Mouse (Mus musculus) myocyte (in vitro differentiated cells): Measurements from ENCODE around the gene Trnau1ap. TPM values are rescaled to one million over a fixed set of nuclear protein-coding genes. Genes with fewer than 3 reads are reported as not detected.

Experiments used
- H3K27me3 ChIP-seq: one replicate; pipeline ENCODE4 v1.6.1; 2011; ENCODE audit not compliant: control insufficient read depth, insufficient read depth, insufficient read length
- H3K36me3 ChIP-seq: one replicate; pipeline ENCODE4 v1.6.1; 2011; ENCODE audit not compliant: control insufficient read depth, insufficient read depth
- H3K4me2 ChIP-seq: one replicate; pipeline ENCODE4 v1.6.1; 2011; ENCODE audit warnings: low read depth, control low read depth
- H3K4me3 ChIP-seq: one replicate; pipeline ENCODE4 v1.5.1; 2011; ENCODE audit warnings: mild to moderate bottlenecking, control low read depth, moderate library complexity
- H3K79me2 ChIP-seq: one replicate; pipeline ENCODE4 v1.6.1; 2011; ENCODE audit not compliant: control insufficient read depth, insufficient read depth
- H3ac ChIP-seq: one replicate; pipeline ENCODE4 v1.6.1; 2011; ENCODE audit not compliant: control insufficient read depth, insufficient read length
- CEBPB ChIP-seq: IDR thresholded peaks from 2 replicates; pipeline ENCODE4 v1.6.1; 2011; ENCODE audit warnings: mild to moderate bottlenecking, moderate library complexity; ENCODE audit not compliant: poor library complexity, insufficient read depth, severe bottlenecking
- E2F4 ChIP-seq: IDR thresholded peaks from one replicate; pipeline ENCODE4 v1.6.1; 2011; ENCODE audit warnings: mild to moderate bottlenecking, control low read depth, moderate library complexity; ENCODE audit not compliant: insufficient read depth
- MAX ChIP-seq: IDR thresholded peaks from one replicate; pipeline ENCODE4 v1.6.1; 2011; ENCODE audit warnings: low read depth, mild to moderate bottlenecking, control low read depth
- MYOD1 ChIP-seq, 3 experiments: IDR thresholded peaks; one replicate each; pipeline ENCODE4 v1.6.1; 2011; ENCODE audit warnings: control low read depth in 2 of 3, low read depth in 2 of 3, mild to moderate bottlenecking in 2 of 3, moderate library complexity in 1 of 3; ENCODE audit not compliant: insufficient read length in 2 of 3, control insufficient read depth in 1 of 3
- MYOG ChIP-seq, 3 experiments: IDR thresholded peaks; one replicate each; pipeline ENCODE4 v1.6.1; 2011; ENCODE audit warnings: control low read depth in 2 of 3, low read depth in 2 of 3, mild to moderate bottlenecking in 2 of 3; ENCODE audit not compliant: insufficient read length in 2 of 3, control insufficient read depth in 1 of 3, insufficient read depth in 1 of 3
- POLR2A ChIP-seq: IDR thresholded peaks from one replicate; pipeline ENCODE4 v1.6.1; 2011; ENCODE audit warnings: low read depth, mild to moderate bottlenecking, control low read depth, moderate library complexity; ENCODE audit not compliant: insufficient read length
- POLR2AphosphoS2 ChIP-seq: IDR thresholded peaks from one replicate; pipeline ENCODE4 v1.6.1; 2011; ENCODE audit warnings: low read depth, control low read depth; ENCODE audit not compliant: insufficient read length
- REST ChIP-seq: IDR thresholded peaks from one replicate; pipeline ENCODE4 v1.6.1; 2011; ENCODE audit warnings: mild to moderate bottlenecking, control low read depth, moderate library complexity; ENCODE audit not compliant: insufficient read depth, insufficient read length
- SRF ChIP-seq: IDR thresholded peaks from one replicate; pipeline ENCODE4 v1.6.1; 2011; ENCODE audit warnings: low read depth; ENCODE audit not compliant: control insufficient read depth, insufficient read length
- TCF12 ChIP-seq: IDR thresholded peaks from one replicate; pipeline ENCODE4 v1.6.1; 2011; ENCODE audit warnings: mild to moderate bottlenecking, control low read depth; ENCODE audit not compliant: poor library complexity, insufficient read depth, severe bottlenecking
- TCF3 ChIP-seq: IDR thresholded peaks from one replicate; pipeline ENCODE4 v1.6.1; 2011; ENCODE audit warnings: low read depth, control low read depth; ENCODE audit not compliant: insufficient read length
- USF1 ChIP-seq: IDR thresholded peaks from one replicate; pipeline ENCODE4 v1.6.1; 2011; ENCODE audit warnings: low read depth, mild to moderate bottlenecking, control low read depth, moderate library complexity
- polyA plus RNA-seq: library from polyadenylated mRNA; unstranded; fragments of >200 nt; fragmentation: generic; extraction: Trizol; gene quantifications from one replicate; pipeline ENCODE4 v1.2.1, GENCODE M21; 2012; ENCODE audit warnings: missing spikeins

Gene Trnau1ap
- polyA plus RNA-seq, 1 experiment: 51.6 TPM

GRCm38 (mm10) chr4:132275949-132276348, 53.4 kb downstream of the Trnau1ap start:
- peaks cover 23% of the 10 kb centered on the region for H3K79me2 ChIP-seq
- peak overlapping the region; percentile 97 for H3K4me3 ChIP-seq
- peaks cover 3% of the 10 kb centered on the region for H3K36me3 ChIP-seq
- TF ChIP-seq MAX (no peak), POLR2AphosphoS2 (no peak)
- H3K4me2 ChIP-seq: no peak overlapping the region
- no peak overlapping the region for H3ac ChIP-seq
- no peaks in the 10 kb centered on the region for H3K27me3 ChIP-seq

GRCm38 (mm10) chr4:132274156-132274862, 55.0 kb downstream of the Trnau1ap start, which contains the start of gene Taf12:
Gene Taf12 (plus strand): TSS chr4:132274375.
- peak within 1 kb of the TSS; percentile 77 for H3ac ChIP-seq
- H3K79me2 ChIP-seq: peaks cover 23% of the 10 kb centered on the region
- H3K27me3 ChIP-seq: no peaks in the 10 kb centered on the region
- no peaks in the 10 kb centered on the region for H3K36me3 ChIP-seq
- peak within 1 kb of the TSS; percentile 97 for H3K4me3 ChIP-seq
- peak within 1 kb of the TSS; percentile 99 for H3K4me2 ChIP-seq
- TF ChIP-seq MYOD1 (IDR thresholded peaks at IDR 0.05; ENCODE audit: control insufficient read depth in 1 of 3, insufficient read length in 2 of 3, low read depth in 2 of 3) (peak in 1 of 3 experiments; percentile 18), MAX (peak; percentile 81), CEBPB (no peak), TCF12 (no peak), MYOG (IDR thresholded peaks at IDR 0.05; ENCODE audit: control insufficient read depth in 1 of 3, insufficient read depth in 1 of 3, insufficient read length in 2 of 3, low read depth in 2 of 3) (peak in 1 of 3 experiments; percentile 35), POLR2A (peak; percentile 98), SRF (no peak), TCF3 (no peak), REST (no peak), POLR2AphosphoS2 (peak; percentile 97), USF1 (peak; percentile 76), E2F4 (peak; percentile 12)

GRCm38 (mm10) chr4:132273166-132273565, 56.2 kb downstream of the Trnau1ap start:
- H3ac ChIP-seq: no peak overlapping the region
- H3K79me2 ChIP-seq: peaks cover 23% of the 10 kb centered on the region
- no peaks in the 10 kb centered on the region for H3K36me3 ChIP-seq
- H3K4me3 ChIP-seq: peak overlapping the region; percentile 97
- peak overlapping the region; percentile 99 for H3K4me2 ChIP-seq
- H3K27me3 ChIP-seq: no peaks in the 10 kb centered on the region
- TF ChIP-seq REST (no peak), MAX (no peak), TCF3 (no peak), MYOD1 (IDR thresholded peaks at IDR 0.05; ENCODE audit: control insufficient read depth in 1 of 3, insufficient read length in 2 of 3, low read depth in 2 of 3) (no peak), POLR2A (no peak), MYOG (IDR thresholded peaks at IDR 0.05; ENCODE audit: control insufficient read depth in 1 of 3, insufficient read depth in 1 of 3, insufficient read length in 2 of 3, low read depth in 2 of 3) (no peak), POLR2AphosphoS2 (no peak), SRF (no peak), E2F4 (no peak), USF1 (no peak), CEBPB (no peak), TCF12 (no peak)

GRCm38 (mm10) chr4:132269740-132270560, 59.4 kb downstream of the Trnau1ap start:
- TF ChIP-seq MYOD1 (IDR thresholded peaks at IDR 0.05; ENCODE audit: control insufficient read depth in 1 of 3, insufficient read length in 2 of 3, low read depth in 2 of 3) (peak in 2 of 3 experiments; percentile 87 to 89), TCF3 (peak; percentile 12), MAX (no peak), USF1 (no peak), MYOG (IDR thresholded peaks at IDR 0.05; ENCODE audit: control insufficient read depth in 1 of 3, insufficient read depth in 1 of 3, insufficient read length in 2 of 3, low read depth in 2 of 3) (peak; percentile 62 to 91 (median 86)), SRF (no peak), TCF12 (peak; percentile 12), REST (no peak), POLR2A (peak; percentile 85), E2F4 (no peak), CEBPB (peak; percentile 89), POLR2AphosphoS2 (peak; percentile 95)
- H3K27me3 ChIP-seq: no peaks in the 10 kb centered on the region
- H3K4me2 ChIP-seq: peak overlapping the region; percentile 100
- no peak overlapping the region for H3ac ChIP-seq
- no peaks in the 10 kb centered on the region for H3K36me3 ChIP-seq
- peaks cover 1% of the 10 kb centered on the region for H3K79me2 ChIP-seq
- peak overlapping the region; percentile 4 for H3K4me3 ChIP-seq
